ENCODE assay signal across 8 mouse cellular contexts in genomic region chr2:30711476-30711852, GRCm38 (mm10).
DNase-seq lines count a peak whose midpoint lies in the region; ATAC-seq and TF ChIP-seq lines count a peak whose summit lies in the region.

No protein-coding gene starts in this region.

- ATAC-seq in Patski, result peak; percentile 5
- peak; percentile 80 for ATAC-seq in forebrain, embryonic 15.5 days (replicated peaks)
- 0 out of 2 replicates have a peak, but pooled peaks have one; percentile 35 for ATAC-seq in liver, embryonic 12.5 days
- ATAC-seq in stomach, embryonic 15.5 days (ENCODE audit: insufficient read depth, low FRiP score, low read depth), result peak; percentile 12; the same call in 1 of the 2 replicates

- peaks cover 47% of the 10 kb centered on the region for H3K4me1 ChIP-seq in kidney, adult 2 months (ENCODE audit: control insufficient read depth, insufficient read depth, low read length)
- peaks cover 66% of the 10 kb centered on the region for H3K4me1 ChIP-seq in forebrain, embryonic 15.5 days
- peaks cover 56% of the 10 kb centered on the region for H3K4me1 ChIP-seq in liver, embryonic 12.5 days
- H3K4me1 ChIP-seq in stomach, embryonic 15.5 days, result peaks cover 62% of the 10 kb centered on the region

- no peak for DNase-seq in kidney, adult 2 months
- no peak for DNase-seq in kidney, adult 8-10 months
- DNase-seq in Patski (ENCODE audit: low read depth, low spot score) (no peak), MN1 (ENCODE audit: low spot score) (no peak)
- DNase-seq in left cerebral cortex, adult 9 months (ENCODE audit: low spot score in 2 of 2), result no peak

- peak overlapping the region; percentile 35 for H3K4me3 ChIP-seq in kidney, adult 2 months (ENCODE audit: insufficient read depth, low read depth, low read length)
- peak overlapping the region; percentile 41 for H3K4me3 ChIP-seq in forebrain, embryonic 15.5 days
- H3K4me3 ChIP-seq in liver, embryonic 12.5 days, result peak overlapping the region; percentile 51
- peak overlapping the region; percentile 47 for H3K4me3 ChIP-seq in stomach, embryonic 15.5 days (replicated peaks)

- 6% methylated on average over 15 of the region's 15 CpGs for WGBS in kidney, adult 2 months
- WGBS in forebrain, embryonic 15.5 days, result 3% methylated on average over 15 of the region's 15 CpGs
- 4% methylated on average over 15 of the region's 15 CpGs for WGBS in liver, embryonic 12.5 days (ENCODE audit: insufficient replicate concordance)
- WGBS in stomach, embryonic 15.5 days, result 8% methylated on average over 15 of the region's 15 CpGs

- TF ChIP-seq CTCF in kidney, adult 2 months (conservative IDR thresholded peaks at IDR 0.05; ENCODE audit: insufficient read depth, insufficient read length, low read depth, low read length), result no peak
- TF ChIP-seq CTCF in Patski (IDR thresholded peaks at IDR 0.05), result no peak

- CTCF ChIA-PET in Patski (lab: Charles Lee), result interaction anchor here (1.0 kb wide), 1 partner anchor 242 kb away, joined by 4 read pairs; no protein-coding TSS in a partner anchor

- no peaks in the 10 kb centered on the region for H3K27me3 ChIP-seq in kidney, adult 2 months (replicated peaks; ENCODE audit: control insufficient read depth, insufficient read depth, low read length)
- H3K27me3 ChIP-seq in Patski, result no peaks in the 10 kb centered on the region
- no peaks in the 10 kb centered on the region for H3K27me3 ChIP-seq in forebrain, embryonic 15.5 days
- peaks cover 100% of the 10 kb centered on the region for H3K27me3 ChIP-seq in liver, embryonic 12.5 days (replicated peaks)
- no peaks in the 10 kb centered on the region for H3K27me3 ChIP-seq in stomach, embryonic 15.5 days (replicated peaks)

- H3K36me3 ChIP-seq in kidney, adult 2 months (ENCODE audit: control insufficient read depth, insufficient read depth, low read length), result no peaks in the 10 kb centered on the region
- H3K36me3 ChIP-seq in forebrain, embryonic 15.5 days, result no peaks in the 10 kb centered on the region
- no peaks in the 10 kb centered on the region for H3K36me3 ChIP-seq in liver, embryonic 12.5 days
- no peaks in the 10 kb centered on the region for H3K36me3 ChIP-seq in stomach, embryonic 15.5 days

- peak overlapping the region; percentile 99 for H3K27ac ChIP-seq in kidney, adult 2 months (ENCODE audit: insufficient read depth, low read depth, low read length)
- peak overlapping the region; percentile 95 for H3K27ac ChIP-seq in forebrain, embryonic 15.5 days (replicated peaks)
- H3K27ac ChIP-seq in liver, embryonic 12.5 days, result peak overlapping the region; percentile 50; the same call in 1 of the 2 replicates
- H3K27ac ChIP-seq in stomach, embryonic 15.5 days, result peak overlapping the region; percentile 94

- no peaks in the 10 kb centered on the region for H3K9me3 ChIP-seq in forebrain, embryonic 15.5 days
- H3K9me3 ChIP-seq in liver, embryonic 12.5 days (replicated peaks), result no peaks in the 10 kb centered on the region
- H3K9me3 ChIP-seq in stomach, embryonic 15.5 days, result no peaks in the 10 kb centered on the region

- TF ChIP-seq POLR2A in kidney, adult 2 months (IDR thresholded peaks at IDR 0.05; ENCODE audit: low read depth, low read length), result no peak

- POLR2A ChIA-PET in Patski (lab: Charles Lee), result interaction anchor here (1.2 to 5.0 kb wide), 5 partner anchors 8 to 238 kb away, joined by 3 to 51 read pairs (median 6); partner anchors contain the start of gene Ier5l

- in situ Hi-C loops in Patski (cut with MboI; ENCODE audit: low pct_unique_long_range_greater_than_20kb), result loop anchor here (10.0 kb wide), 1 partner anchor 223 kb away; no protein-coding TSS in a partner anchor

- peak overlapping the region; percentile 60 for H3K4me2 ChIP-seq in forebrain, embryonic 15.5 days (replicated peaks)
- peak overlapping the region; percentile 72 for H3K4me2 ChIP-seq in liver, embryonic 12.5 days
- peak overlapping the region; percentile 87 for H3K4me2 ChIP-seq in stomach, embryonic 15.5 days

- H3K9ac ChIP-seq in forebrain, embryonic 15.5 days (replicated peaks), result peak overlapping the region; percentile 52
- peak overlapping the region; percentile 62 for H3K9ac ChIP-seq in liver, embryonic 12.5 days
- H3K9ac ChIP-seq in stomach, embryonic 15.5 days, result peak overlapping the region; percentile 60

Comparison
In these comparisons a context has a peak if more than half of its experiments do, and no peak if none do; other contexts are left out.
1. ATAC-seq: peak in every context shown above with its lines; median percentile 80 in forebrain, embryonic 15.5 days; 35 in liver, embryonic 12.5 days; 12 in stomach, embryonic 15.5 days; 5 in Patski.